Mouse (Mus musculus): ENCODE data around the gene T. TPM values are rescaled to one million over a fixed set of nuclear protein-coding genes. Genes with fewer than 3 reads are reported as not detected.

The T gene
- polyA plus RNA-seq, 1 experiment from 2014 or later = not detected

- H3K36me3 ChIP-seq = no peaks in the 10 kb centered on the region
- DNase-seq (no peak), ATAC-seq (ENCODE audit: low read depth) (peak; percentile 34; the same call in 1 of the 2 replicates)
- H3K4me1 ChIP-seq (replicated peaks) = peaks cover 35% of the 10 kb centered on the region
- H3K4me2 ChIP-seq = peak overlapping the region; percentile 13
- WGBS (ENCODE audit: insufficient replicate concordance) = 9% methylated on average over 16 of the region's 16 CpGs
- H3K4me3 ChIP-seq (replicated peaks) = no peak overlapping the region
- H3K27me3 ChIP-seq = no peaks in the 10 kb centered on the region
- no peaks in the 10 kb centered on the region for H3K9me3 ChIP-seq (replicated peaks)
- no peak overlapping the region for H3K9ac ChIP-seq
- no peak overlapping the region for H3K27ac ChIP-seq
Measured at GRCm38 (mm10) chr17:8408589-8409295, 25.5 kb upstream of the T start.

GRCm38 (mm10) chr17:8410330-8410729 is 23.9 kb upstream of the T start:
- Histone ChIP-seq H3K4me3 (replicated peaks) (no peak overlapping the region), H3K27me3 (no peaks in the 10 kb centered on the region), H3K9me3 (replicated peaks) (no peaks in the 10 kb centered on the region), H3K9ac (no peak overlapping the region), H3K4me2 (no peak overlapping the region), H3K4me1 (replicated peaks) (peaks cover 34% of the 10 kb centered on the region), H3K27ac (no peak overlapping the region), H3K36me3 (no peaks in the 10 kb centered on the region)
- DNase-seq (no peak), ATAC-seq (ENCODE audit: low read depth) (peak; percentile 35)
- 60% methylated on average over 2 of the region's 2 CpGs for WGBS (ENCODE audit: insufficient replicate concordance)

GRCm38 (mm10) chr17:8413656-8414055 is 20.6 kb upstream of the T start:
- DNase-seq = no peak
- peaks cover 29% of the 10 kb centered on the region for H3K4me1 ChIP-seq (replicated peaks)
- H3K4me3 ChIP-seq (replicated peaks) = no peak overlapping the region
- no peak overlapping the region for H3K27ac ChIP-seq
- H3K27me3 ChIP-seq = no peaks in the 10 kb centered on the region
- H3K36me3 ChIP-seq = no peaks in the 10 kb centered on the region
- H3K9ac ChIP-seq = no peak overlapping the region
- H3K4me2 ChIP-seq = no peak overlapping the region
- 56% methylated on average over 5 of the region's 5 CpGs for WGBS (ENCODE audit: insufficient replicate concordance)
- H3K9me3 ChIP-seq (replicated peaks) = no peaks in the 10 kb centered on the region
- ATAC-seq (ENCODE audit: low read depth) = peak; percentile 24; the same call in 1 of the 2 replicates

GRCm38 (mm10) chr17:8415533-8415932 is 18.7 kb upstream of the T start:
- H3K4me2 ChIP-seq = no peak overlapping the region
- H3K4me3 ChIP-seq (replicated peaks) = no peak overlapping the region
- H3K9ac ChIP-seq = no peak overlapping the region
- H3K36me3 ChIP-seq = no peaks in the 10 kb centered on the region
- WGBS (ENCODE audit: insufficient replicate concordance) = 19% methylated on average over 8 of the region's 8 CpGs
- DNase-seq (no peak), ATAC-seq (ENCODE audit: low read depth) (no peak)
- H3K9me3 ChIP-seq (replicated peaks) = no peaks in the 10 kb centered on the region
- peaks cover 14% of the 10 kb centered on the region for H3K4me1 ChIP-seq (replicated peaks)
- no peaks in the 10 kb centered on the region for H3K27me3 ChIP-seq
- no peak overlapping the region for H3K27ac ChIP-seq

GRCm38 (mm10) chr17:8416865-8417264 is 17.4 kb upstream of the T start:
- Histone ChIP-seq H3K4me3 (replicated peaks) (no peak overlapping the region), H3K27me3 (no peaks in the 10 kb centered on the region), H3K36me3 (no peaks in the 10 kb centered on the region), H3K27ac (no peak overlapping the region), H3K9ac (no peak overlapping the region), H3K4me2 (no peak overlapping the region), H3K4me1 (replicated peaks) (peaks cover 10% of the 10 kb centered on the region), H3K9me3 (replicated peaks) (no peaks in the 10 kb centered on the region)
- ATAC-seq (ENCODE audit: low read depth) (peak; percentile 63), DNase-seq (no peak)
- 59% methylated on average over 8 of the region's 8 CpGs for WGBS (ENCODE audit: insufficient replicate concordance)

GRCm38 (mm10) chr17:8420739-8421138 is 13.5 kb upstream of the T start:
- WGBS (ENCODE audit: insufficient replicate concordance) = 68% methylated on average over 1 of the region's 1 CpGs
- ATAC-seq (ENCODE audit: low read depth) = no peak
- H3K4me3 ChIP-seq (replicated peaks) = no peak overlapping the region

GRCm38 (mm10) chr17:8421517-8421916 is 12.7 kb upstream of the T start:
- no peaks in the 10 kb centered on the region for H3K4me1 ChIP-seq (replicated peaks)
- 13% methylated on average over 5 of the region's 5 CpGs for WGBS (ENCODE audit: insufficient replicate concordance)
- no peaks in the 10 kb centered on the region for H3K36me3 ChIP-seq
- H3K9me3 ChIP-seq (replicated peaks) = no peaks in the 10 kb centered on the region
- H3K27me3 ChIP-seq = no peaks in the 10 kb centered on the region
- no peak overlapping the region for H3K9ac ChIP-seq
- H3K4me3 ChIP-seq (replicated peaks) = no peak overlapping the region
- no peak overlapping the region for H3K27ac ChIP-seq
- DNase-seq (no peak), ATAC-seq (ENCODE audit: low read depth) (no peak)
- H3K4me2 ChIP-seq = no peak overlapping the region

More at GRCm38 (mm10) chr17:8420739-8421138, 13.5 kb upstream of the T start:
- Histone ChIP-seq H3K4me1 (replicated peaks) (no peaks in the 10 kb centered on the region), H3K4me2 (no peak overlapping the region), H3K27me3 (no peaks in the 10 kb centered on the region), H3K9ac (no peak overlapping the region), H3K27ac (no peak overlapping the region), H3K9me3 (replicated peaks) (no peaks in the 10 kb centered on the region), H3K36me3 (no peaks in the 10 kb centered on the region)
- DNase-seq = no peak

GRCm38 (mm10) chr17:8423283-8423682 is 10.9 kb upstream of the T start:
- DNase-seq (no peak), ATAC-seq (ENCODE audit: low read depth) (no peak)
- no peaks in the 10 kb centered on the region for H3K4me1 ChIP-seq (replicated peaks)
- no peaks in the 10 kb centered on the region for H3K9me3 ChIP-seq (replicated peaks)
- 30% methylated on average over 2 of the region's 2 CpGs for WGBS (ENCODE audit: insufficient replicate concordance)
- H3K27ac ChIP-seq = no peak overlapping the region
- peaks cover 9% of the 10 kb centered on the region for H3K27me3 ChIP-seq
- H3K4me2 ChIP-seq = no peak overlapping the region
- no peaks in the 10 kb centered on the region for H3K36me3 ChIP-seq
- H3K9ac ChIP-seq = no peak overlapping the region
- H3K4me3 ChIP-seq (replicated peaks) = no peak overlapping the region

GRCm38 (mm10) chr17:8429436-8429835 is 4.8 kb upstream of the T start:
- H3K4me3 ChIP-seq (replicated peaks) = no peak overlapping the region
- H3K36me3 ChIP-seq = no peaks in the 10 kb centered on the region
- DNase-seq (no peak), ATAC-seq (ENCODE audit: low read depth) (no peak)
- H3K27ac ChIP-seq = no peak overlapping the region
- peaks cover 70% of the 10 kb centered on the region for H3K27me3 ChIP-seq
- H3K4me1 ChIP-seq (replicated peaks) = no peaks in the 10 kb centered on the region
- no peak overlapping the region for H3K4me2 ChIP-seq
- 4% methylated on average over 16 of the region's 16 CpGs for WGBS (ENCODE audit: insufficient replicate concordance)
- H3K9me3 ChIP-seq (replicated peaks) = no peaks in the 10 kb centered on the region
- H3K9ac ChIP-seq = no peak overlapping the region

- Histone ChIP-seq H3K27ac (no peak overlapping the region), H3K4me2 (no peak overlapping the region), H3K9ac (no peak overlapping the region), H3K4me3 (replicated peaks) (no peak overlapping the region), H3K36me3 (no peaks in the 10 kb centered on the region), H3K4me1 (replicated peaks) (no peaks in the 10 kb centered on the region), H3K27me3 (peaks cover 75% of the 10 kb centered on the region), H3K9me3 (replicated peaks) (no peaks in the 10 kb centered on the region)
- WGBS (ENCODE audit: insufficient replicate concordance) = 7% methylated on average over 5 of the region's 5 CpGs
- ATAC-seq (ENCODE audit: low read depth) (no peak), DNase-seq (no peak)
Measured at GRCm38 (mm10) chr17:8429896-8430295, 4.3 kb upstream of the T start.

- Histone ChIP-seq H3K4me3 (replicated peaks) (no peak overlapping the region), H3K27ac (no peak overlapping the region), H3K9ac (no peak overlapping the region), H3K9me3 (replicated peaks) (no peaks in the 10 kb centered on the region), H3K4me2 (no peak overlapping the region), H3K36me3 (no peaks in the 10 kb centered on the region), H3K27me3 (peaks cover 98% of the 10 kb centered on the region), H3K4me1 (replicated peaks) (no peaks in the 10 kb centered on the region)
- ATAC-seq (ENCODE audit: low read depth) (no peak), DNase-seq (no peak)
- WGBS (ENCODE audit: insufficient replicate concordance) = 4% methylated on average over 17 of the region's 17 CpGs
Measured at GRCm38 (mm10) chr17:8432179-8432800, 1.9 kb upstream of the T start.
